Mouse (Mus musculus): ENCODE results near the gene Pde2a. TPM values are rescaled to one million over a fixed set of nuclear protein-coding genes. Genes with fewer than 3 reads are reported as not detected.

The Pde2a gene
- polyA plus RNA-seq, 2 experiments = 3.0 to 6.6 TPM

DNA sequence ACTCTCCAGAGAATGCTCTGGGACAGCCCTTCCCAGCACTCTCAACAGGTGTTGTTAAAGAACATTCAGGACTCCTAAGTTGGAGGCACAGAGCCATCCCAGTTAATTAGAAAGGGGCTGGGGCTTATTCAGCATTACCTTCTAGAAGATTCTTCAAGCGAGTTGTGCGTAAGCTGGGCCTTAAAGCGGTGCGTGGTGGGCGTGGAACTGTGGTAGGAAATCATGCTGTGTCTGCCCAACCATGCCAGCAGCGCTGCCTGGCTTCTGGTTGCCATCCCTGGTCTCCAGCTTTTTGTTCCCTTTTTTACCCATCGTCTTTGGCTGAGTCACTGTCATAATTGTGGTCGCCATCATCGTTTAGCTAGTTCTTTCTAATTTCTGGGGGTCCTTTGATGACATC, 33.0 kb downstream of the Pde2a start:
- Histone ChIP-seq H3K9me3 (ENCODE audit: control insufficient read depth, low read length) (no peaks in the 10 kb centered on the region), H3K4me3 (ENCODE audit: insufficient read depth in 1 of 2, low read depth in 2 of 2, low read length in 2 of 2) (no peak overlapping the region), H3K4me1 (replicated peaks; ENCODE audit: control insufficient read depth in 2 of 2, insufficient read depth in 2 of 2, low read length in 1 of 2) (no peaks in the 10 kb centered on the region), H3K27ac (no peak overlapping the region), H3K9ac (replicated peaks) (no peak overlapping the region), H3K4me2 (ENCODE audit: low read depth) (no peak overlapping the region), H3K36me3 (replicated peaks; ENCODE audit: control insufficient read depth, insufficient read depth, low read depth) (no peaks in the 10 kb centered on the region), H3K27me3 (ENCODE audit: control insufficient read depth, insufficient read depth, low read length) (peaks cover 21% of the 10 kb centered on the region)
- no peak for ATAC-seq (ENCODE audit: insufficient read depth)
- DNase-seq (ENCODE audit: low read depth in 3 of 3, low spot score in 3 of 3) = no peak
- WGBS (ENCODE audit: insufficient replicate concordance) = 34% methylated on average over 9 of the region's 9 CpGs
- TF ChIP-seq CTCF (IDR thresholded peaks at IDR 0.05; ENCODE audit: low read depth) = no peak
- TF ChIP-seq EP300 (IDR thresholded peaks at IDR 0.05; ENCODE audit: low read depth) = no peak

DNA sequence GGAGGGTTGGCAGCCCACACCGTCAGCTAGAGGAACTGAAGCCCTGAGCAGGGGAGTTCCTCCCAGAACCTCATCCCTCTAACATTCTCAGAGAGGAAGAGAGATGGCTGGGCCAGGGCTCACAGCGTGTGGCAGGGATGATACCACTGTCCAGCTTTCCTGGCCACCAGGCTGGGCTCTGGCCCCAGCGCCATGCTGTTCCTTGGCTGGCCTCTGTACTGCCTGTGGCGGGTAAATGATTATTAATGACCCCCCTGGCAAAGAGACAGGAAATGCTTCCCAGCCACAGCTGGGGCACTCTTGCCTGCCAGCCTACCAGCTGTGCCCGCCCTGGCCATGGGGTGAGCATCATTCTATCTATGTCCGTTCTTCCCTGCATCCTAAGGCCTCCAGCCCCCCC, 33.6 kb downstream of the Pde2a start:
- no peaks in the 10 kb centered on the region for H3K4me1 ChIP-seq (replicated peaks; ENCODE audit: control insufficient read depth in 2 of 2, insufficient read depth in 2 of 2, low read length in 1 of 2)
- WGBS (ENCODE audit: insufficient replicate concordance) = 51% methylated on average over 6 of the region's 6 CpGs
- H3K9ac ChIP-seq (replicated peaks) = no peak overlapping the region
- H3K27ac ChIP-seq = no peak overlapping the region
- DNase-seq (ENCODE audit: low read depth in 3 of 3, low spot score in 3 of 3) (no peak), ATAC-seq (ENCODE audit: insufficient read depth) (no peak)
- H3K36me3 ChIP-seq (replicated peaks; ENCODE audit: control insufficient read depth, insufficient read depth, low read depth) = no peaks in the 10 kb centered on the region
- no peak overlapping the region for H3K4me2 ChIP-seq (ENCODE audit: low read depth)
- no peak overlapping the region for H3K4me3 ChIP-seq (ENCODE audit: insufficient read depth in 1 of 2, low read depth in 2 of 2, low read length in 2 of 2)
- H3K9me3 ChIP-seq (ENCODE audit: control insufficient read depth, low read length) = no peaks in the 10 kb centered on the region
- TF ChIP-seq EP300 (IDR thresholded peaks at IDR 0.05; ENCODE audit: low read depth) = no peak
- no peak for TF ChIP-seq CTCF (IDR thresholded peaks at IDR 0.05; ENCODE audit: low read depth)
- peaks cover 21% of the 10 kb centered on the region for H3K27me3 ChIP-seq (ENCODE audit: control insufficient read depth, insufficient read depth, low read length)

GRCm38 (mm10) chr7:101456318-101456717, 34.8 kb downstream of the Pde2a start:
- ATAC-seq (ENCODE audit: insufficient read depth) (no peak), DNase-seq (ENCODE audit: low read depth in 3 of 3, low spot score in 3 of 3) (no peak)
- Histone ChIP-seq H3K27ac (no peak overlapping the region), H3K27me3 (ENCODE audit: control insufficient read depth, insufficient read depth, low read length) (peaks cover 11% of the 10 kb centered on the region), H3K4me1 (replicated peaks; ENCODE audit: control insufficient read depth in 2 of 2, insufficient read depth in 2 of 2, low read length in 1 of 2) (no peaks in the 10 kb centered on the region), H3K4me2 (ENCODE audit: low read depth) (no peak overlapping the region), H3K9me3 (ENCODE audit: control insufficient read depth, low read length) (no peaks in the 10 kb centered on the region), H3K9ac (replicated peaks) (no peak overlapping the region), H3K4me3 (ENCODE audit: insufficient read depth in 1 of 2, low read depth in 2 of 2, low read length in 2 of 2) (no peak overlapping the region), H3K36me3 (replicated peaks; ENCODE audit: control insufficient read depth, insufficient read depth, low read depth) (no peaks in the 10 kb centered on the region)
- no peak for TF ChIP-seq CTCF (IDR thresholded peaks at IDR 0.05; ENCODE audit: low read depth)
- no peak for TF ChIP-seq EP300 (IDR thresholded peaks at IDR 0.05; ENCODE audit: low read depth)
- 52% methylated on average over 4 of the region's 4 CpGs for WGBS (ENCODE audit: insufficient replicate concordance)

GRCm38 (mm10) chr7:101456789-101457188, 35.3 kb downstream of the Pde2a start:
- ATAC-seq (ENCODE audit: insufficient read depth) (no peak), DNase-seq (ENCODE audit: low read depth in 3 of 3, low spot score in 3 of 3) (no peak)
- H3K27ac ChIP-seq = no peak overlapping the region
- H3K27me3 ChIP-seq (ENCODE audit: control insufficient read depth, insufficient read depth, low read length) = peaks cover 6% of the 10 kb centered on the region
- no peak overlapping the region for H3K9ac ChIP-seq (replicated peaks)
- no peaks in the 10 kb centered on the region for H3K36me3 ChIP-seq (replicated peaks; ENCODE audit: control insufficient read depth, insufficient read depth, low read depth)
- H3K9me3 ChIP-seq (ENCODE audit: control insufficient read depth, low read length) = no peaks in the 10 kb centered on the region
- H3K4me1 ChIP-seq (replicated peaks; ENCODE audit: control insufficient read depth in 2 of 2, insufficient read depth in 2 of 2, low read length in 1 of 2) = no peaks in the 10 kb centered on the region
- WGBS (ENCODE audit: insufficient replicate concordance) = 21% methylated on average over 5 of the region's 5 CpGs
- TF ChIP-seq CTCF (IDR thresholded peaks at IDR 0.05; ENCODE audit: low read depth) = no peak
- no peak for TF ChIP-seq EP300 (IDR thresholded peaks at IDR 0.05; ENCODE audit: low read depth)
- no peak overlapping the region for H3K4me2 ChIP-seq (ENCODE audit: low read depth)
- H3K4me3 ChIP-seq (ENCODE audit: insufficient read depth in 1 of 2, low read depth in 2 of 2, low read length in 2 of 2) = no peak overlapping the region

DNA sequence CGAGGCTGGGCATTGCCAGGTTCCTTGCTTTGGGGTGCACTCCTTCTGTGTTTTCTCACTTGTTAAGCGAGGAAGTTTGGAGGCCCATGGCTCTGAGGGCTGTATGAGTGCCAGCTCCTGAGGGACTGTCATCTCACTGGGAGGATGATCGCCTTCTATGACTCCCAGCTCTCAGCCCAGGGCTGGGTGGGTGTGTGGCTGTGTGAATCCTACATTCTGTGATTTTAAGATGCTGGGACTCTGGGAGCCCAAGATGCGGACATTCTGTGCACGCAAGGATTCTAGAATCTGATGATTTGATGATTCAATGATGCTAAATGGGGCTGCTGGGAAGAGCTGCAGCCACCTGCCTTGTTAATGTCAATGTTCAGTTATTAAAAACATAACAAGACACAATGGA, 35.8 kb downstream of the Pde2a start:
- ATAC-seq (ENCODE audit: insufficient read depth) (no peak), DNase-seq (ENCODE audit: low read depth in 3 of 3, low spot score in 3 of 3) (no peak)
- Histone ChIP-seq H3K4me2 (ENCODE audit: low read depth) (no peak overlapping the region), H3K9me3 (ENCODE audit: control insufficient read depth, low read length) (no peaks in the 10 kb centered on the region), H3K4me1 (replicated peaks; ENCODE audit: control insufficient read depth in 2 of 2, insufficient read depth in 2 of 2, low read length in 1 of 2) (no peaks in the 10 kb centered on the region), H3K27ac (no peak overlapping the region), H3K9ac (replicated peaks) (no peak overlapping the region), H3K4me3 (ENCODE audit: insufficient read depth in 1 of 2, low read depth in 2 of 2, low read length in 2 of 2) (no peak overlapping the region), H3K36me3 (replicated peaks; ENCODE audit: control insufficient read depth, insufficient read depth, low read depth) (no peaks in the 10 kb centered on the region), H3K27me3 (ENCODE audit: control insufficient read depth, insufficient read depth, low read length) (peaks cover 1% of the 10 kb centered on the region)
- TF ChIP-seq EP300 (IDR thresholded peaks at IDR 0.05; ENCODE audit: low read depth) (no peak), CTCF (IDR thresholded peaks at IDR 0.05; ENCODE audit: low read depth) (no peak)
- 52% methylated on average over 5 of the region's 5 CpGs for WGBS (ENCODE audit: insufficient replicate concordance)
